Mouse (Mus musculus): ENCODE measurements around the gene Fignl2.
A peak's percentile ranks its signal among the peaks of the same experiment; 100 is the strongest.

Gene Fignl2

DNA sequence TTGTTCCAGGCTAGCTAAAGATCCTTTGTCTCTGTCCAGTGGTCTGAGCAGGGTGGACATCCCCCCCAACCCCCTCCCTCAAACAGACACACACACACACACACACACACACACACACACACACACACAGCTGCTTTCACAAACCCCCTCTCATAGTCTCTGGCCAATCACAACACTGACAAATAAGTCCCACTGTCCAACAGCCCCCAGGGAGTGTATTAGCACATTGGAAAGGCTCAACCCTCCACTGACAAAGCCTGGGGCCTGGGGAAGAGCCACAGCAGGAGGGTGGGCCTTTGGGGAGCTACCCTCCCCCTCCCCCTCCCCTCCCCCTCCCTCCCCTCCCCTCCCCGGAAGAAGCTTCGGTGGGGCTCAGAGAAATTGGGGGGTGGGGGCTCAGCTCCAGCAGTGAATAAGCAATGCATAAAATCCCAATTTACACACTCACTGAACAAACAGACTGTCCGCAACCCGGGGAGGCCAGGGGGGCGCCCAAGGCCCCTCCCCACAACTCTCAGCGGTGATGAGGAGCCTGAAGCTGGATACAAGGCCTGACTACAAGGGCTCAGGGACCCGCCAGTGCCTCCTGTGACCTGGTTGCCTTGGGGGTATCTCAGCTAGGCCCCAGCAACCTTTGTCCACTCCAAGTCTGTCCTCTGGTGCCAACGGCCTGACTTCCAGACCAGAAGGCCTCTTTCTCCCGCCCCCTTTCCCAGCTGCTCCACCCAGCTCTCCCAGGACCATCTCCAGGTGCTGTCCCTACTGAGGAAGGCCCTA, 11.3 kb downstream of the Fignl2 start:
- no peak for DNase-seq (ENCODE audit: low spot score)

DNA sequence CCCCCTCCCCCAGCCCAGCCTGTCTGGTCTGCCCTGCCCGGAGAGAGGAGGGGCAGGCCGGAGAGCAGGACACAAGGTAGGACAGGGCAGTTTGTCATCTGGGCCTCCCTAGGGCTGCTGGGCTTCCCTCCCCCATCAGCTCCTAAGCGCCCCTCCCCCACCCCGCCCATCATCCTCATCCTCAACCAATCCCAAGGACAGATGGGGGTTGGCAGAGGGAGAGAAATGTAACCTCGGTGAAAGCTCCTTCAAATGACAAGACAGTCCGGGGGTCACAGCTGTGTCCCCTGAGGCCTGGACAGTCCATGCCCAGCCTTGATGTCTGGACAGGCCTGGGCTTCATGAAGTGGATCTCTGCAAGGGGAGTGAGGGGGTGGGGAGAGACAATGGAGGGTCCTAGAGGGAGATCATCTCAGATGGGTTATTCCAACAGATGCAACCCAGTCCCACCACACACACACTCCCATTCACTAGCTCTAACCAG, 12.0 kb downstream of the Fignl2 start:
- no peak for DNase-seq (ENCODE audit: low spot score)

DNA sequence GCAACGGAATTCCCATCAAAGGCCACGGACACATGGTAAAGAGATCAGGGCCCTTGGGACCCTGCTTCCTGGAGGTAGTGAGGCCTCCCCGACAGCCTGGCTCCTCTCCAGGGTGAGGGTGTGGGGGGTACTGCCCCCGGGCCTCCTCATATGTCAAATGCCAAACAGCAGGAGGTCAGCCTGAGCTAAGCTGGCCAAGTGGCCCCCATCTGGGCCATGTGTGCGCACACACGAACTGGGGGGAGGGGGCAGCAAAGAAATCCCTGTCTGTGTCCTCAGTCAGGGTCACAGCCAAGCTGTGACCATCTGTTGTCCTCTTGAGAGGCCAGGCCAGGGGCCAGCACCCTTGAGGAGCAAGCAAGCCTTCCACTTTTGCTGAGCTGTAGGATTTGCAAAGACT, 13.3 kb downstream of the Fignl2 start:
- DNase-seq (ENCODE audit: low spot score), result no peak

DNA sequence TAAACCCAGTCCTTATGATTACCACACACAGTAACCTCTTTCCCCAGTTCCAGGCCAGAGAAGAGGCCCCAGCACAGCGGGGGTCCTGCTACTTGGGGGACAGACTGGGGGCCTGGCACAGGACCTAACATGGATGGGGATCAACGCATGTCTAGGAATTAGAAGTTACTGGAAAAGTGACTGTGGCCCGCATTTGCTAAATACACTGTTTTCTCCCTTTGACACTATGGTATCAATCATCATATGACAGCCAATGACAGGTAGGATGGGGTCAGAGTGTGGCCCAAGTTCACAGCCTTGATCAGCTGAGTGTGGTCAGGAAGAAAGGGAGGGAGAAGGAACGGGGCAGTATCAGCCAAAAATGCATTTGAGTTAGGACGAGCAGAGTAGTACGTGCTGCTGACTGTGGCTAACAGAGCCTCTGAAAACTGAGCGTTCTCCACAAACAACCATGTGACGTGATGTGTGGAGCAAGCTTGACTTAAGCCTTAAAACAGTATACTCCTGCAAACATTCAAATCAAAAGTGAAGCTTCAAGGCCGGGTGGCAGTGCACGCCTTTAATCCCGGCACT, 18.0 kb downstream of the Fignl2 start:
- DNase-seq (ENCODE audit: low spot score), result no peak

DNA sequence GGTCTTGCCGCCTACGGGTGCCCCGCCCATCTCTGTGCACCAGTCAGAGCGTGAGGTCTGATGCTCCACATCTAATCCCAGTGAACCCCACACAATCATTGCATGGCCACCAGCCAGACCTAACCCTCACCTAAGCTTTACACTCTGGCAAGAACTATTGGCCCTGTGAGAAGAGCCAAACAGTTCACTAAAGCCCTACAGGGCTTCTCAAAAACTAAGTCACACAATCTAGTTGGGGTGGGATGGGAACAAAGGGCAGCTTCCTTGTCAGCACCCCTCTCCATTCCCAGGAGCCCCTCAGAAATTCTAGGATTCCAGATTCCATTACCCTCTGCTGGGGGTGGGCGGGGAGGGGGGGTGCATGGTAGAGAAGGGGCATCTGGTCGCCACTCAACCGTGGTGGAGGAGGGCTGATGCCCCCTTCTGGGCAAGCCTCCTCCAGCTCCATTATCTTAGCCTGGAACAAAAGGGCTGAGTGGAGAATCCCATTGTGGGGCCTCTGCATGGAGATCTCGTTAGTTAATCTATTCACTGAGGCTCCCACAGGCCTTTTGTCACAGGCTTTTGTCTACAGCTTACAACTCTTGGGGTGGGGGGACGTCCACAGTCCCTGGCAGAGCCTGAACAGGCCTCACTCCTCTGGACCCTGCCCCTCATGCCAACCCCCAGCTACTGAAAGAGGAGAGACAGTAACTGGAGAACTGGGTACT, 18.6 kb downstream of the Fignl2 start:
- no peak for DNase-seq (ENCODE audit: low spot score)

DNA sequence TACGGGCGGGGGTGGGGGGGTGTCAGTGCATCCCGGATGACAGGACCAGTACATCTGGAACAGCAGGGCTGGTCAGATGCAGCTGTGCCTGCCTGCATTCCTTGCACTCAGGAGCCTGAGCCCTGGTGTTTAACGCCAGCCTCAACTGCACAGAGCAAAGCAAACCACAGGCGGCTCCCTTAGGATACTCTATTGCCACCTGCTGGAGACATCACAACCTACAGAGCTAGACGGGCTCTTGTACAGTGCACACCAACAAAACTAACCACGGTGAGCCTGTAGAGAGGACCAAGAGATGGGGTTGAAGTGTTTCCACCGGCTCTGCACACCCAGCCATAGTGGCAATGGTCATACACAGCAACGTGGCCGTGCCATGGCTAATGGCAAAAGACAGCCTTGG, 22.1 kb downstream of the Fignl2 start:
- DNase-seq (ENCODE audit: low spot score), result no peak

DNA sequence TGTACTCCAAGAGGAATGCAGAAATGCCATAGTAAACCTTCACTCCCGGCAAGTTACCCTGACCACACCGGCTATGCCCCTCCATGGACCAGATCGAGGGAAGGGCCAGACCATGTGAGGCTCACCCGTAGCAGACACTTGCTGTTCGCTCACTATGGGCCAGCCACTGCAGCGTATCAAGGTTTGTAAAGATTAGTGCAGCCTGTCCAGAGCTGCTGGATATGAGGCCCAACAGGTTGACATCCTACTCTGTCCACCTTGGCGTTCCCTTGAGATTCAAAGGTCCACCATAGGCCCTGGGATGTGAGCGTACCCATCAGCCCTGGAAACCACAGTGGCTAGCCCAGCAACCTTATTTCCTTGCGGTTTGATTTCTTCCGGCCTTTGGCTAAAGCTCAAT, 23.8 kb downstream of the Fignl2 start:
- DNase-seq (ENCODE audit: low spot score), result no peak

DNA sequence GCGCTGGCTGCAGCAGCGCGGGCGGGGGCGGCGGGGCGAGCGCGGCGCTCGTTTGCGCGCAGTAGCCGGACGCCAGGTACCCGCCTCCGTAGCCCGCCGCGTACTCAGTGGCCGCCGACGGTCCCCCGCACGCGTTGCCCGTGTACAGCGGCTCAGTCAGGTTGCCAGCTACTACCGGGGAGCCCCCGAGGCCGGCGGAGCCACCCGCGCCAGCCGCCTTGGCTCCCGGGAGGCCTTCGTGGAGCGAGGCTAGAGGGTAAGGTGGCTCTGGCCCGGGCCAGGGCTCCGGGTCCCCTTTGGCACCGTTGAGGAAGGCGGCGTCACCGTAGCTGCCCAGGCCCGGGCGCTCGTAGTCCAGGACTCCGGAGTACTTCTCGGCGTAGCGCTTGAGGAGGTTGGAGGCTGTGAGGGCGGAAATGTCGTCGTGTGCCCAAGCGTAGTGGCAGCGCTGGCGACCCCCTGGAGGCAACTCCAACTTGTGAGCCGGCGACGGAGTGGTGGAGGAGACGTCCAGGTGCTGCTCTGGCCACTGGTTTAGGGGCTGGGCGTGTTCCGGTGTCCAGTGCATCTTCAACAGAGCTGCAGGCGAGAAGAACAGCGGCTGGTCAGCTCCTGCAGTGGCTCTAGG, 24.4 kb downstream of the Fignl2 start:
- DNase-seq (ENCODE audit: low spot score), result no peak

DNA sequence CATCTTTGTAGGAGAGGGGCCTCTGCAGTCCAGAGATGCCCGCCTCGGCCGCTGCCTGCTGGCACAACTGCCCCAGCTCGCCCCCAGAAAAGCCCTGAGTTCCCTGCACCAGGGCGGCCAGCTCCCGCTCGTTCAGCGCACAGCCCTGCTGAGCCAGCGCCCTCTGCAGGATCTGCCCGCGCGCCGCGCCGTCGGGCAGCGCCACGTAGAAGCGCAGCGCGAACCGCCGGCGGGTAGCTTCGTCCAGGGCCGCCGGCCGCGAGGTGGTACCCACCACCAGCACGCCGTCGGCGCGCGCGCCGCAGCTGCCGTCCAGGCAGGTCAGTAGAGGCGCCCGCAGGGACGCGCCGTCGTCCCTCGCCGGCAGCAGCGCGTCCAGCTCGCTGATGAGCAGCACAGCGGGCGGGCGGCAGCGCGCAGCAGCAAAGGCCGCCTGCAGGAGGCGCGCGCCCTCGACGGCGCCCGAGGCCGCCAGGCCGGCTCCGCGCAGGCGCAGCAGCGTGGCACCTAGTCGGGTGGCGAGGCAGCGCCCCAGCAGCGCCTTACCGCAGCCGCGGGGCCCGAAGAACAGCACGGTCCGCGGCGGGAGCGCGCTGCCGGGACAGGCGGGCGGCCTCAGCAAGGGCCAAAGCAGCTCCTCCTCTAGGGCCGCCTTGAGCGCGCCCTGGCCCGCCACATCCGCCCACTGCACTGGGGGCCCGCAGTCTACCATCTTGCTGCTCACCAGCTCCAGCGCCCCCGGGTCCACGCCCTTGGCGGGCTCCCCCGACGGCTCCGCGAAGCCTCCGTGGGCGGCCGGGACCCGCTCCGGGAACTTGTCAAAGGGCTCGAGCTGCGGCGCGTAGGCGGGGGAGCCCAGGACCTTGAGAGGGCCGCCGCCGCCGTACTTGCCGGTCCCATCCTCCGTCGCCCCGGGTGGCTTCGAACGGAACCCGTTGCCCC, 25.5 kb downstream of the Fignl2 start:
- no peak for DNase-seq (ENCODE audit: low spot score)

DNA sequence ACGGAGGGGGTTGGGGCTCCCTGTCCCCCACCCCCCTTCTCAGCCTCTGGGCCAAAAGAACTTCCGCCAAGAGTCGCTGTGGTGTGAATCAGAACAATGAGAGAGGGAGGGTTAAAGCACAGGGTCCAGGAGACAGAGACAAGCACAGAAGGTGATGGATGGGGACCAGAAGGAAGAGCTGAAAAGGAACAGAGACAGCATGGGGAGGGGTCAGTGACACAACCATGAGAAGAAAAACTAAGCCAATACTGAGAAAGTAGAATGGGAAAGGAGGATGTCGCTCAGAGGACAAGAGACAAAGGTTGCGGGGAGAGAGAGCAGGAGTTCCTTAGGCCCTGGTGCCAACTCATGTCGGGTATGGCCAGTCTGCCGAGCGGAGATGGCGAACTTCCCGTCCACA, 26.5 kb downstream of the Fignl2 start:
- DNase-seq (ENCODE audit: low spot score), result no peak

DNA sequence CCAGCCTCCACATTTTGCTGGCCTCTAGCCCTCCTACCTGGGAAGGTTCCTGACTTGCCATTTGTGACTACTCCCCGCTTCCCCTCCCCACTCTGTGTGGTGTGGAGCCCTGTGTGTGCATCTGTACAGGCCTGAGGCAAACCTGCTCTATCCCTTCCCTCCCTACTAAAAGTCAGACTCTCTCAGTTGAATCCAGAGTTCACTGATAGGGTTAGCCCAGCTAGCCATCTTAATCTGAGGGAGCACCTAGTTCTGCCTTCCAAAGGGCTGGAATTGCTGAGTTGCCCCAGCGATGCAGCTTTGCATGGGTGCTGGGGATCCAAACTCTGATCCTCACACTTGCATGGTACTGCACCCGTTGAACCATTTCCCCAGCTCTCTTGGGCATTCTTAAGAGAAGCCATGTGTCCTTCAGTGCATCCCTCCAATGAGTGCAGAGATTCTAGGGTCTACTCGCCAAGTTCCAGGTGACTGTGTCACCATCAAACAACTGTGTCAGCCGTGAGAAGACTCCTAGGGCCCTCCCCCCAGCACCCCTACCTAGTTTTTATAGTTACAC, 29.9 kb downstream of the Fignl2 start:
- DNase-seq (ENCODE audit: low spot score), result no peak

DNA sequence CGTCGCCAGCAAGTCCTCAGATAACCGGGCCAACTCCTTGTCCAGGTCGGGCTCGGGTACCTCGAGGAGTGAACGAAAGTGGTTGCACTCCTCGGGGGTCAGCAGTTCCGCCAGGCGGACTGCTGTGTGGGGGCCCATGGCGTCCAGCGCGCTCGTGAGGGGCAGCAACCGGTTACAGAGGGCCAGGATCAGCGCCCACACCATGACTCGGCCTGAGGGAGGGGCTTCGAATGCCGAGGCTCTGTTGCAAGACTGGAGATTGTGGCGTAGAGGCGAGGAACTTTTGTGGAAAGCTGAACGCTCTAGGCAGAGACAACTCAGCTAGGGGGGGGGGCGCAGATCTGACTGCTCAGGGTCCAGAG, 31.2 kb downstream of the Fignl2 start, which contains the start of gene Gm47841:
Gene Gm47841, minus strand, starts transcription at position 204 of the 362 bp plus-strand sequence.
- no peak for DNase-seq (ENCODE audit: low spot score)

DNA sequence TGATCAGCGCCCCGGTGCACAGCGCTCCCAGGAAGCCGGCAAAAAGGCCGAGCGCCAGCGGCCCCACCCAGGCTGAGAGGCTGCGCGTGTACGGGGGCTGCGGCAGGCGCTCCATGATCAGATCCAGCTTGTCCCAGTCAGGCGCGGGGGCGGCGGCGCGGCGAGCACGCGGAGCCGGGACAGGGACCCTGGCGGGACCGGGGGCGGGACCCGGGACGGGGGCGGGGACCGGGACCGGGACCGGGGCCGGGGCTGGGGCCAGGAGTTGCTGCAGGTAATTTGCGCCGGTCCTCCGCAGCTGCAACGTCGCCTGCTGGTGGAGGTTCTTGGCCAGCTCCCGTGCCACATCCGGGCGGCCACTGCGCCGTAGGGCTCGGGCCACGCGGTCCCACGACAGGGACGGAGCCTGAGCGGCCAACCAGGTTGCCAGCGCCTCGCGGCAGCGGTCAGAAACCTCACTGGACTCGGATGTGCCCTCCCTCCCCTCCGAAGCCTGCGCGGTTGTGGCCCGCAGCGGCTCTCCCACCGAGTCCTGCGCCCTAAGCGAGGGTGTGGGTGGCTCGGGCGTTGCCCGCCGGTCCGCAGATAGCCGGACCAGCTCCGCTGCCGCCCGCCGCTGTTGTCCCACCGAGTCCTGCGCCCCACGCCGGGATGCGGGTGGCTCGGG, 31.7 kb downstream of the Fignl2 start:
- DNase-seq (ENCODE audit: low spot score), result peak; percentile 56

DNA sequence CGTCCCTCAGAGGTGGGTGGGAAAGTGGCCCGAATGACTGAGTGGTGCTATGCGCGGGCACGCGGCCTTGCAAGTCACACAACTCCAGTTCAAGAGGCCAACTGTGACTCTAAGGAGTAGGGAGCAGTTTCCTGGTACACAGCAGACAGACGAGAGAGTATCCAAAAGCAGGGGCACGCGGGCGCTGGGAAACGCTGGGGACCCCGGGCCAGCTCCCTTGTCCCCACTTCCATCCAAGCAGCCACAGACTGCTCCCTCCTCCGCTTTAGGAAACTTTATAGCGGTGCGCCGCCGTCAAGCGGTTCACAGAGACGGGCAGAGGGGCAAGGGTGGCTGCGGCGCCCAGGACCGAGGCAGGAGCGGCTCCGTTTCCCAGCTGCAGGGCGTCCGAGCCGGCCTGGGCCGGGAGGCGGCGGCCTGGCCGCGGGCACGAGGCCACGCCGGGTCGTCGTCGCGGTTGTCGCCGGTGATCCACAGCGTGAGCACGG, 32.3 kb downstream of the Fignl2 start:
- DNase-seq (ENCODE audit: low spot score), result no peak

DNA sequence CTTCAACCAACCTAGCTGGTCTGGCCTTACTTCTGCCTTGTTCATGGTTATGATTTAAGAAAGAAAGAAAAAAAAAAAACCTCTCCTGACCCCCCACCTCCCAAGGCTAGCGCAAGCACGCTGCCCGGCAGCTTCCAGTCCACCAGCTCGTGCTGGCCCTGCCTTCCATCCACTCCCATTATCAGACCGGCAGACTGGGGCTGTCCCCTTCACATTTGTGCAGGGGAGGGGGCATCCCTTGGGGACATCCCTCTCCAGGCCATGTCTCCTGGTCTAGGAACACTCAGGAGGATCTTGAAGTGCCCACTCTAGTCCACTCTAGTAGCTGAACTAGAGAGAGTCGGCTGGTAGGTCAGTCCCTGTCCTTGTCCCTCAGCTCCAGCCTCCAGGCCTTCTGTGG, 33.8 kb downstream of the Fignl2 start:
- DNase-seq (ENCODE audit: low spot score), result no peak

DNA sequence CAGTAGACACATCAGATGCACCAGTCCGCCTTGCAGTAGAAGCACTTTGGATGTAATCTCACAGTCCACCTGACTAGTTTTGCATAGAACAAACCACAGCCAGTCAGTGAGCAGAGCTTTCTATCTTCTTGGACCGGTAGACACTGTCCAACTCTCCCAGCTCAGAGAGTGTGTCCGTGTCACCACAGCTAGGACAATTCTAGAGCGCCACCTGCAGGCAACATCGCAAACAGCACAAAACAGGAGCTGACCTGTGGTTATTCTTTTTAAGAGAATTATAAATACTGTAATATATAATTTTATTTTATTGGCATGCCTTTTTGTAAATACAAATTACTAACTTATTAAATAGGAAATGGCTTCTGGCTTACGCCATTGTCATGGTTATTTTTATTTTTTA, 35.8 kb downstream of the Fignl2 start:
- DNase-seq (ENCODE audit: low spot score), result peak; percentile 50

DNA sequence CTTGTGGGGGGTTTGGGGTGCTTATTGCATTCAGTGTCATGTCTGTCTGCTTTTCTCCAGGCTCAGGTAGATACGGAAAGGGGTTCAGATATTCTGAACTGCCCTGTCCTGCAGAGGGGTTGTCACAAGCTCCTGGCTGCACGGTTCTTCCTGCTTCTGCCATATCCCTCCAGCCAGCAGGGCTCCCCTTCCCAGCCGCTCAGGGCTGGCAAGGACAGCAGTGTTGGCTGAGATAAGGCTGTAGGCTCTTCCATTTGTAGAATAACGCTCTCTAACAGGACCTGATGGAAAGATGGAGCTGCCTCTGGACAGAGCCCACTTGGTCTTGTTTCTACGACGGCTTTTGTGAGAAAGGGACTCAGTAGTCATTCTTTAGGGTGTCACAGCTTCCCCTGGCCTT, 36.4 kb downstream of the Fignl2 start:
- no peak for DNase-seq (ENCODE audit: low spot score)

DNA sequence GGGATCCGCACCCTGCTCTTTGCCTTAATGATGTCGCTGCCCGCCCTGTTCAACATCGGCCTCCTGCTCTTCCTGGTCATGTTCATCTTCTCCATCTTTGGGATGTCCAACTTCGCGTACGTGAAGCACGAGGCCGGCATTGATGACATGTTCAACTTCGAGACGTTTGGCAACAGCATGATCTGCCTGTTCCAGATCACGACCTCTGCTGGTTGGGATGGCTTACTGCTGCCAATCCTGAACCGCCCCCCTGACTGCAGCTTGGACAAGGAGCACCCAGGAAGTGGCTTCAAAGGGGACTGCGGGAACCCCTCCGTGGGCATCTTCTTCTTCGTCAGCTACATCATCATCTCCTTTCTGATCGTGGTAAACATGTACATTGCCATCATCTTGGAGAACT, 38.7 kb downstream of the Fignl2 start:
- no peak for DNase-seq (ENCODE audit: low spot score)

DNA sequence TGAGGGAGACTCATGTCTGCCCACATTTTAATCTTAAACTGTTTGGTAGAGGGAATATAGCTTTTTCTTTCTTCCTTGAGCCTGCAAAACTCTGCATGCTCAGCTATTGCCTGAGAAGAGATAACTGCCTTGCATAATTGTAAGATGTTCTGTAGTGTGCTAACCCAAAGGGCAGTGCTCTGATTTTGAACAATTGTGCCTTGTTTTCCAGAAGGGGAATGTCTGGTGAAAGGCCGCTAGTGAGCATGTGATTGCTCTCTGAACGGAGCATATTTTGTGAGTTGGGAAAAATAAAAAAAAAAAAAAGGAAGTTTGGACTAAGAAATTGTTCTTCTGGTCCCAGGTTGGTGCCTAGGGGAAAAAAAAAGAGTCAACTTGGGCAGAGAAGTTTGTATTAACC, 49.4 kb downstream of the Fignl2 start:
- no peak for DNase-seq (ENCODE audit: low spot score)

DNA sequence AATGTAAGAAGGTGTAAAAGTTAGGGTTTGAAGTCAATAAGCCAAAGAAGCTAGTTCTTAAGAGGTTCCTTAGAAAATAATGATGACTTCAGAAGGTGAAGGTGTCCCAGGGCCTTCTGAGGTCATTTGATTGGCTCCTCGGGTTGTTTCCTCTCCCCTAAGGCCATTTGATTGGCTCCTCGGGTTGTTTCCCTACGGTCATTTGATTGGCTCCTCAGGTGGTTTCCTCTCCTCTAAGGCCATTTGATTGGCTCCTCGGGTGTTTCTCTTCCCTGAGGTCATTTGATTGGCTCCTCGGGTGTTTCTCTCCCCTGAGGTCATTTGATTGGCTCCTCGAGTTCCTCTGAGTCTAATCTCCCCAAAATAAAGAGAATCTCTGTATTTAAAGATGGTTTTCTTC, 67.0 kb downstream of the Fignl2 start:
- no peak for DNase-seq (ENCODE audit: low spot score)

All from ovary, postnatal 36 days (tissue).